Mouse (Mus musculus) stomach, embryonic 16.5 days (tissue): Measurements from ENCODE around the gene Dqx1. TPM values are rescaled to one million over a fixed set of nuclear protein-coding genes. Genes with fewer than 3 reads are reported as not detected.
A peak's percentile ranks its signal among the peaks of the same experiment; 100 is the strongest.

Experiments used
- ATAC-seq: fragments of 200-750 bp; cut with Nextera tagmentation; 2 replicates; pipeline ENCODE4 v1.8.0; 2017; ENCODE audit warnings: moderate number of reproducible peaks, moderate TSS enrichment; ENCODE audit not compliant: insufficient read depth, low FRiP score
- H3K27ac ChIP-seq: fragments of 300-500 bp; sonication (generic); 2 replicates; pipeline ENCODE4 v1.5.1; 2014; ENCODE audit warnings: low read length
- H3K27me3 ChIP-seq: fragments of 300-500 bp; sonication (generic); 2 replicates; pipeline ENCODE4 v1.6.1; 2014; ENCODE audit warnings: low read length, control low read depth, mixed read lengths; ENCODE audit not compliant: control insufficient read depth, insufficient read depth
- H3K36me3 ChIP-seq: fragments of 300-500 bp; sonication (generic); 2 replicates; pipeline ENCODE4 v1.6.1; 2014; ENCODE audit warnings: low read length; ENCODE audit not compliant: control insufficient read depth, insufficient read depth
- H3K4me1 ChIP-seq: fragments of 300-500 bp; sonication (generic); 2 replicates; pipeline ENCODE4 v1.6.1; 2014; ENCODE audit warnings: low read length, control low read depth, mixed read lengths; ENCODE audit not compliant: control insufficient read depth, insufficient read depth
- H3K4me2 ChIP-seq: fragments of 300-500 bp; sonication (generic); 2 replicates; pipeline ENCODE4 v1.6.1; 2014; ENCODE audit warnings: low read depth, low read length, mixed read lengths
- H3K4me3 ChIP-seq: fragments of 300-500 bp; sonication (generic); replicated peaks from 2 replicates; pipeline ENCODE4 v1.5.1; 2014; ENCODE audit warnings: mild to moderate bottlenecking, low read length
- H3K9ac ChIP-seq: fragments of 300-500 bp; sonication (generic); 2 replicates; pipeline ENCODE4 v1.6.1; 2014; ENCODE audit warnings: low read length
- H3K9me3 ChIP-seq: fragments of 300-500 bp; sonication (generic); replicated peaks from 2 replicates; pipeline ENCODE4 v1.6.1; 2016; ENCODE audit warnings: low read length, control low read depth; ENCODE audit not compliant: control insufficient read depth
- WGBS: fragments of 180-500 bp; shearing (Covaris S2); extraction: QIAGEN DNeasy Blood & Tissue Kit; methylation state at CpG from one replicate; pipeline ENCODE4 v1.1.7; 2014; 5-methylcytosine and 5-hydroxymethylcytosine counted together
- polyA plus RNA-seq: library from polyadenylated mRNA; unstranded; fragments of >200 nt; fragmentation: Nextera tagmentation; extraction: Ambion mirVana; gene quantifications from 2 replicates; pipeline ENCODE4 v1.2.1, GENCODE M21; 2015

The Dqx1 gene
- polyA plus RNA-seq, 1 experiment from 2014 or later = 6.4 TPM

- 0 out of 2 replicates have a peak, but pooled peaks cover 7% of the 10 kb centered on the region for H3K4me1 ChIP-seq
- H3K4me2 ChIP-seq = peak overlapping the region; percentile 43
- no peaks in the 10 kb centered on the region for H3K9me3 ChIP-seq
- ATAC-seq = no peak
- peaks cover 72% of the 10 kb centered on the region for H3K27me3 ChIP-seq
- no peak overlapping the region for H3K27ac ChIP-seq
- peak overlapping the region; percentile 16 for H3K4me3 ChIP-seq
- WGBS = 5% methylated on average over 47 of the region's 47 CpGs
- peak overlapping the region; percentile 31 for H3K9ac ChIP-seq
- H3K36me3 ChIP-seq = no peaks in the 10 kb centered on the region
Measured at GRCm38 (mm10) chr6:83087205-83087925, 29.7 kb downstream of the Dqx1 start.

GRCm38 (mm10) chr6:83087926-83088260 lies 30.2 kb downstream of the Dqx1 start:
- Histone ChIP-seq H3K9me3 (no peaks in the 10 kb centered on the region), H3K9ac (peak overlapping the region; percentile 31; the same call in 1 of the 2 replicates), H3K4me2 (peak overlapping the region; percentile 43; the same call in 1 of the 2 replicates), H3K27ac (no peak overlapping the region), H3K36me3 (no peaks in the 10 kb centered on the region), H3K4me1 (0 out of 2 replicates have a peak, but pooled peaks cover 7% of the 10 kb centered on the region), H3K27me3 (peaks cover 67% of the 10 kb centered on the region), H3K4me3 (peak overlapping the region; percentile 16; the same call in 1 of the 2 replicates)
- ATAC-seq = no peak
- WGBS = 16% methylated on average over 9 of the region's 9 CpGs

GRCm38 (mm10) chr6:83092416-83093127 lies 34.9 kb downstream of the Dqx1 start:
- H3K27ac ChIP-seq = no peak overlapping the region
- H3K4me2 ChIP-seq = no peak overlapping the region
- H3K4me3 ChIP-seq = no peak overlapping the region
- ATAC-seq = 0 out of 2 replicates have a peak, but pooled peaks have one; percentile 47
- H3K27me3 ChIP-seq = peaks cover 24% of the 10 kb centered on the region
- H3K9ac ChIP-seq = no peak overlapping the region
- 0 out of 2 replicates have a peak, but pooled peaks cover under 1% of the 10 kb centered on the region for H3K4me1 ChIP-seq
- no peaks in the 10 kb centered on the region for H3K9me3 ChIP-seq
- WGBS = 24% methylated on average over 6 of the region's 6 CpGs
- no peaks in the 10 kb centered on the region for H3K36me3 ChIP-seq

GRCm38 (mm10) chr6:83095968-83096367 lies 38.3 kb downstream of the Dqx1 start:
- H3K4me2 ChIP-seq = no peak overlapping the region
- H3K27me3 ChIP-seq = no peaks in the 10 kb centered on the region
- no peaks in the 10 kb centered on the region for H3K9me3 ChIP-seq
- WGBS = 41% methylated on average over 6 of the region's 6 CpGs
- no peak overlapping the region for H3K9ac ChIP-seq
- ATAC-seq = no peak
- H3K4me1 ChIP-seq = no peaks in the 10 kb centered on the region
- H3K27ac ChIP-seq = no peak overlapping the region
- no peaks in the 10 kb centered on the region for H3K36me3 ChIP-seq
- no peak overlapping the region for H3K4me3 ChIP-seq

- ATAC-seq = no peak
- no peak overlapping the region for H3K9ac ChIP-seq
- no peaks in the 10 kb centered on the region for H3K27me3 ChIP-seq
- no peak overlapping the region for H3K4me3 ChIP-seq
- no peaks in the 10 kb centered on the region for H3K36me3 ChIP-seq
- peaks cover 14% of the 10 kb centered on the region for H3K4me1 ChIP-seq
- H3K4me2 ChIP-seq = no peak overlapping the region
- WGBS = 55% methylated on average over 2 of the region's 2 CpGs
- H3K27ac ChIP-seq = no peak overlapping the region
- H3K9me3 ChIP-seq = no peaks in the 10 kb centered on the region
Measured at GRCm38 (mm10) chr6:83098411-83098810, 40.8 kb downstream of the Dqx1 start.

- no peaks in the 10 kb centered on the region for H3K27me3 ChIP-seq
- under 1% methylated on average over 25 of the region's 25 CpGs for WGBS
Measured at GRCm38 (mm10) chr6:83101316-83101687, 43.7 kb downstream of the Dqx1 start, which contains the start of the genes Ccdc142 and Gm42688. Gene Ccdc142 (plus strand): TSS chr6:83101601. Gene Gm42688 (plus strand): TSS chr6:83101617.

GRCm38 (mm10) chr6:83101688-83102556 lies 44.3 kb downstream of the Dqx1 start:
- H3K9me3 ChIP-seq = no peaks in the 10 kb centered on the region
- ATAC-seq = peak; percentile 77
- no peaks in the 10 kb centered on the region for H3K27me3 ChIP-seq
- WGBS = 0% methylated on average over 74 of the region's 74 CpGs
- peak overlapping the region; percentile 75 for H3K9ac ChIP-seq
- H3K4me2 ChIP-seq = peak overlapping the region; percentile 98
- peak overlapping the region; percentile 58 for H3K4me3 ChIP-seq
- peak overlapping the region; percentile 75 for H3K27ac ChIP-seq
- H3K36me3 ChIP-seq = no peaks in the 10 kb centered on the region
- H3K4me1 ChIP-seq = peaks cover 14% of the 10 kb centered on the region

More at GRCm38 (mm10) chr6:83101316-83101687, 43.7 kb downstream of the Dqx1 start, which contains the start of the genes Ccdc142 and Gm42688:
- H3K9ac ChIP-seq = peak within 1 kb of the TSS; percentile 75
- peak within 1 kb of the TSS; percentile 75 for H3K27ac ChIP-seq
- H3K4me3 ChIP-seq = peak within 1 kb of the TSS; percentile 58
- peak; percentile 89 for ATAC-seq
- peaks cover 14% of the 10 kb centered on the region for H3K4me1 ChIP-seq
- H3K4me2 ChIP-seq = peak within 1 kb of the TSS; percentile 98
- H3K36me3 ChIP-seq = no peaks in the 10 kb centered on the region
- H3K9me3 ChIP-seq = no peaks in the 10 kb centered on the region

GRCm38 (mm10) chr6:83103130-83103650 lies 45.5 kb downstream of the Dqx1 start:
- Histone ChIP-seq H3K4me1 (peaks cover 21% of the 10 kb centered on the region), H3K4me3 (no peak overlapping the region), H3K4me2 (peak overlapping the region; percentile 98; the same call in 1 of the 2 replicates), H3K9me3 (no peaks in the 10 kb centered on the region), H3K36me3 (no peaks in the 10 kb centered on the region), H3K9ac (peak overlapping the region; percentile 75), H3K27me3 (no peaks in the 10 kb centered on the region), H3K27ac (no peak overlapping the region)
- ATAC-seq = no peak
- 50% methylated on average over 11 of the region's 11 CpGs for WGBS
